Mouse (Mus musculus): ENCODE measurements around the gene Use1. TPM values are rescaled to one million over a fixed set of nuclear protein-coding genes. Genes with fewer than 3 reads are reported as not detected.

Use1 gene
- total and polyA plus RNA-seq, 3 experiments, result 69.6 to 130 (median 98.7) TPM

DNA sequence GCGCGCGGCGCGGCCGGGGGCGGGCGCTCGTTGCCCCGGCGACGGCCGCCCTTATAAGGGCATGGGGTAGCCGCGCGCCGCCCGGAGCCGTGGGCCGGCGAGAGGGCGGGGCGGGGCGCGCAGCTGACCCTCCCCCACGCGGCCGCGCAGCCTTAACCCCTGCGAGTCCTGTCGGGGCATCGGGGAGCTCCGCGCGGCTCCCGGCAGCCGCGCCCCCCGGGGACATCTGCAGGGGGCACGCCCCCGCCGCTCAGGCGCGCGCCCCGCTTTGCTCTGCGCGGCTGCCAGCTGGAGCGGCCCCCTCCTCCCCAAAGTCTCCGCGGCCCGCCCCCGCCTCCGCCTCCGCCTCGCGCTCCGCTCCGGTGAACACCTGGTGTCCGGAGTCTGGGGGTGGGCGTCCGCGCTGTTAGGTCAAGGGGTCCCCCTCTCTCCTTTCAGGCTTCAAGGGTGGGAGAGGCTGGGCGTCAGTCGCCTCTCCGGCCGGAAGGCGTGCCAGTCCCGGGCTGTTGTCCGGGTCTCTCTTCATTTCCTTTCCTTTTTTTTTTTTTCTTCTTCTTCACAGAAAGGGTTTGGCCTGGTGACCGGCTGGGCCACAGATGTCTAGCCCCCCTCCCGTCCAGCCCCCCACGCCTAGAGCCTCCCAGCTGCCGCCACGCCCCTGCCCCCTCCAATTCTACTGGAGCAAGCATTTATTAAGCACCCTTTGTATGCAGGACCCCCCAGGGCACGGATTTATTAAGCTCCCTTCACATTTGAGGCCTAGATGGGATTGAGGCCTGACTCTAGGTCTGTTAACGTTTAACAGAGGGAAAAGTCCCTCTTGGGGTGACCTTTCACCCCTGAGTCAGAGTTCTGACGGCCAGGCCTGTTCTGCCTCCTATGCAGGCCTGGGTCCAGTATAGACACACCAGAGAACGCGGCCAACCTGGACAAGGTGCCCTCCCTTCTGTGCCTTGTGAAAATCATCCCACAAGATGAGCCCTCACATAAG is 15.6 kb downstream of the Use1 start:
- in situ Hi-C loops (cut with MboI; ENCODE audit: low pct_ligation_motif_present, low pct_unique_long_range_greater_than_20kb, low sequenced_read_pairs), result no loop called here
- peak overlapping the region; percentile 26 for H3K9ac ChIP-seq (ENCODE audit: insufficient read depth, low read depth)
- dilution Hi-C loops (cut with MboI; ENCODE audit: extremely low pct_ligation_motif_present, extremely low pct_unique_long_range_greater_than_20kb, low sequenced_read_pairs), result no loop called here
- peak overlapping the region; percentile 30 to 62 (median 52) for H3K4me3 ChIP-seq (replicated peaks in 1 of 3; ENCODE audit: low read depth in 2 of 3, low read length in 2 of 3, poor library complexity in 1 of 3)
- no peak for TF ChIP-seq GABPA (IDR thresholded peaks at IDR 0.05; ENCODE audit: insufficient replicate concordance, low read depth, low read length)
- no peak for TF ChIP-seq TCF12 (IDR thresholded peaks at IDR 0.05; ENCODE audit: low read depth, low read length)
- TF ChIP-seq USF2 (conservative IDR thresholded peaks at IDR 0.05; ENCODE audit: low read depth, low read length), result no peak
- TF ChIP-seq IRF4 (IDR thresholded peaks at IDR 0.05; ENCODE audit: low read depth, low read length), result 0 out of 2 replicates have a peak, but pooled peaks have one; percentile 13
- TF ChIP-seq ZNF384 (IDR thresholded peaks at IDR 0.05; ENCODE audit: low read depth, low read length), result peak; percentile 77
- TF ChIP-seq ETS1 (conservative IDR thresholded peaks at IDR 0.05; ENCODE audit: low read depth, low read length), result no peak
- TF ChIP-seq ZC3H11A (IDR thresholded peaks at IDR 0.05; ENCODE audit: low read depth, low read length), result no peak
- no peak for TF ChIP-seq SIN3A (IDR thresholded peaks at IDR 0.05; ENCODE audit: low read length)
- no peak for TF ChIP-seq HCFC1 (IDR thresholded peaks at IDR 0.05; ENCODE audit: low read depth, low read length)
- no peak for TF ChIP-seq CTCF (conservative IDR thresholded peaks at IDR 0.05 in 1 of 2, IDR thresholded peaks at IDR 0.05 in 1 of 2; ENCODE audit: low read depth in 2 of 2, low read length in 2 of 2)
- TF ChIP-seq MXI1 (IDR thresholded peaks at IDR 0.05; ENCODE audit: low read depth, low read length), result peak; percentile 27; the same call in 1 of the 2 replicates
- TF ChIP-seq SMC3 (IDR thresholded peaks at IDR 0.05; ENCODE audit: low read depth, low read length), result no peak
- no peak for TF ChIP-seq JUND (conservative IDR thresholded peaks at IDR 0.05; ENCODE audit: low read depth, low read length)
- TF ChIP-seq MAFK (IDR thresholded peaks at IDR 0.05; ENCODE audit: insufficient replicate concordance, low read length), result no peak
- 0 out of 2 replicates have a peak, but pooled peaks have one; percentile 25 for TF ChIP-seq POLR2A (IDR thresholded peaks at IDR 0.05; ENCODE audit: low read depth, low read length)
- no peak for TF ChIP-seq RCOR1 (conservative IDR thresholded peaks at IDR 0.05; ENCODE audit: low read depth, low read length)
- TF ChIP-seq ZKSCAN1 (IDR thresholded peaks at IDR 0.05; ENCODE audit: borderline replicate concordance, low read depth, low read length), result no peak
- TF ChIP-seq CHD1 (IDR thresholded peaks at IDR 0.05; ENCODE audit: low read depth, low read length), result no peak
- peak; percentile 60 for TF ChIP-seq NRF1 (IDR thresholded peaks at IDR 0.05; ENCODE audit: low read depth, low read length)
- TF ChIP-seq CHD2 (IDR thresholded peaks at IDR 0.05; ENCODE audit: low read length), result 0 out of 2 replicates have a peak, but pooled peaks have one; percentile 7
- peak; percentile 58 for DNase-seq (ENCODE audit: extremely low read depth)
- H3K27ac ChIP-seq (ENCODE audit: insufficient read depth, low read depth), result no peak overlapping the region
- no peaks in the 10 kb centered on the region for H3K9me3 ChIP-seq (replicated peaks; ENCODE audit: low read length)
- peaks cover 0 to 13% of the 10 kb centered on the region in 2 experiments for H3K36me3 ChIP-seq (replicated peaks in 1 of 2; ENCODE audit: control insufficient read depth in 1 of 2, insufficient read depth in 1 of 2, low read length in 1 of 2)
- H3K27me3 ChIP-seq (replicated peaks), result no peaks in the 10 kb centered on the region
- H3K4me1 ChIP-seq (ENCODE audit: control insufficient read depth in 1 of 2, insufficient read depth in 2 of 2), result peaks cover 15 to 48% of the 10 kb centered on the region in 2 experiments
- H3K4me2 ChIP-seq (ENCODE audit: insufficient read depth, low read depth, poor library complexity, severe bottlenecking), result peak overlapping the region; percentile 47
- no peaks in the 10 kb centered on the region for H3K79me2 ChIP-seq (replicated peaks; ENCODE audit: control insufficient read depth, extremely low read depth, insufficient read depth, poor library complexity, severe bottlenecking)

Data from CH12.LX (cell line).